Mouse (Mus musculus) hindbrain, embryonic 11.5 days (tissue): ENCODE measurements around the gene Gm14525. TPM values are rescaled to one million over a fixed set of nuclear protein-coding genes. Genes with fewer than 3 reads are reported as not detected.
"Not testable (repeated sequence)": the region's sequence is repeated elsewhere in the genome, so short reads cannot be mapped to it uniquely, and the experiment has no call there.

ENCODE experiments used
- ATAC-seq: fragments of 200-750 bp; cut with Nextera tagmentation; 2 replicates; pipeline ENCODE4 v1.8.0; 2017; ENCODE audit warnings: mild to moderate bottlenecking, moderate TSS enrichment, moderate library complexity; ENCODE audit not compliant: low FRiP score
- DNase-seq: peaks from one replicate; pipeline ENCODE4 v3.0.0-alpha.2; 2015; ENCODE audit warnings: low spot score
- H3K27ac ChIP-seq: fragments of 300-500 bp; sonication (generic); 2 replicates; pipeline ENCODE4 v1.5.1; 2014; ENCODE audit warnings: mild to moderate bottlenecking, low read depth, low read length
- H3K27me3 ChIP-seq: fragments of 300-500 bp; sonication (generic); 2 replicates; pipeline ENCODE4 v1.6.1; 2014; ENCODE audit warnings: mild to moderate bottlenecking, low read length, moderate library complexity, mixed read lengths; ENCODE audit not compliant: control insufficient read depth, insufficient read depth
- H3K36me3 ChIP-seq: fragments of 300-500 bp; sonication (generic); 2 replicates; pipeline ENCODE4 v1.6.1; 2014; ENCODE audit warnings: mild to moderate bottlenecking, low read length, moderate library complexity, mixed read lengths; ENCODE audit not compliant: control insufficient read depth, insufficient read depth
- H3K4me1 ChIP-seq: fragments of 300-500 bp; sonication (generic); replicated peaks from 2 replicates; pipeline ENCODE4 v1.6.1; 2014; ENCODE audit warnings: low read length, mixed read lengths; ENCODE audit not compliant: control insufficient read depth, insufficient read depth
- H3K4me2 ChIP-seq: fragments of 300-500 bp; sonication (generic); replicated peaks from 2 replicates; pipeline ENCODE4 v1.6.1; 2014; ENCODE audit warnings: mild to moderate bottlenecking, low read depth, low read length
- H3K4me3 ChIP-seq: fragments of 300-500 bp; sonication (generic); 2 replicates; pipeline ENCODE4 v1.5.1; 2014; ENCODE audit warnings: low read depth, low read length
- H3K9ac ChIP-seq: fragments of 300-500 bp; sonication (generic); 2 replicates; pipeline ENCODE4 v1.6.1; 2014; ENCODE audit warnings: low read depth, low read length
- H3K9me3 ChIP-seq: fragments of 300-500 bp; sonication (generic); 2 replicates; pipeline ENCODE4 v1.6.1; 2016; ENCODE audit warnings: low read length; ENCODE audit not compliant: control insufficient read depth
- WGBS: fragments of 180-500 bp; shearing (Covaris S2); extraction: QIAGEN DNeasy Blood & Tissue Kit; methylation state at CpG from one replicate; pipeline ENCODE4 v1.1.7; 2014; 5-methylcytosine and 5-hydroxymethylcytosine counted together
- polyA plus RNA-seq: library from polyadenylated mRNA; unstranded; fragments of >200 nt; fragmentation: Nextera tagmentation; extraction: Ambion mirVana; gene quantifications from 2 replicates; pipeline ENCODE4 v1.2.1, GENCODE M21; 2014

Gm14525 gene
- polyA plus RNA-seq = not detected in 2 replicates

DNA sequence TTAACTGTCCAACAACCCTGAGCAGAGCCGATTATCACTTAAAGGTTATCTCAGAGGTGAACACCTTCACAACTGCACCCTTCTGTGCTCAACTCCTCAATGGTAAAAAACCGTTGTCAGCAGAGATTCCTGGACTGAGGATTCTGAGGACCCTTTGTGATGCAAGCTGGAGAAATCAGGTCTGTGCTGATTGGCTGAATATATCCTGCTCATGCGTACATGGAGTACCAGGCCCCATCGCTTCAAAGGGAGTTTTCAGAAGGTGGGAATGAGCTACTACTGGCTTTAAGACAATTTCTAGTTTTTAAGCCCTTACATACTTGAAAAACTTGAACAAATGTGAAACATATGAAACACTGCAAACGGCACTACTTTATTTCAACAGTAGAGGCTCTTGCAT, at the start of gene Gm14525:
Gene Gm14525 (minus strand): TSS at position 101 of the 400 bp plus-strand sequence.
- not testable (repeated sequence) for H3K4me2 ChIP-seq, DNase-seq, ATAC-seq, H3K9ac ChIP-seq, H3K4me1 ChIP-seq, H3K9me3 ChIP-seq, H3K27me3 ChIP-seq, H3K4me3 ChIP-seq, H3K36me3 ChIP-seq, H3K27ac ChIP-seq
- WGBS = 92% methylated on average over 2 of the region's 5 CpGs

Other genes starting within 250 kb of the Gm14525 start
- not detected in 2 replicates for gene Slx, start 157.1 kb downstream of the Gm14525 start, polyA plus RNA-seq
- not detected in 2 replicates for gene Gm6121, start 233.1 kb upstream of the Gm14525 start, polyA plus RNA-seq